Mouse (Mus musculus) fat pad, adult 2 months (tissue): ENCODE data around the gene Ghrhr.

ENCODE experiments used
- DNase-seq: peaks from one replicate; pipeline ENCODE4 v3.0.0-alpha.2; 2011; ENCODE audit warnings: low read depth, low spot score; ENCODE audit errors: extremely low read depth

Ghrhr gene

DNA sequence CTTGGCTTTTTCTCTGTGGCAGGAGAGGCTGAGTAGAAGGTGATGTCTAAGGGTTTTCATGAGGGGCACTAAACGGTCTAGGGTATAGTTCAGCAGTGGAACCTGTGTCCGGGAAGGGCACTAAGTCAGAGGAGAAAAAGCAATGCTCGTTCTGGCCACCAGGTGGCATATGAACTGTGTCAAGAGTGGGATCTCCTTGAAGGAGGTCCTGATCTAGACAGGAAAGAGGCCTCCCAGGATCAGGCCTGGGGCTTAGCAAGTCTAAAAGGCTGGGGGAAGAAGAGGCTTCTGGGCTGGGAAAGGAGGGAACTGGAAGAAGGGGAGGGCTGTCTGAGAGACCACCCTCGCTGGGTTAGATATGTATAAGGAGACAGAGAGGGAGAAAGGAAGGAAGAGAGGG, 16.4 kb downstream of the Ghrhr start:
- no peak for DNase-seq

DNA sequence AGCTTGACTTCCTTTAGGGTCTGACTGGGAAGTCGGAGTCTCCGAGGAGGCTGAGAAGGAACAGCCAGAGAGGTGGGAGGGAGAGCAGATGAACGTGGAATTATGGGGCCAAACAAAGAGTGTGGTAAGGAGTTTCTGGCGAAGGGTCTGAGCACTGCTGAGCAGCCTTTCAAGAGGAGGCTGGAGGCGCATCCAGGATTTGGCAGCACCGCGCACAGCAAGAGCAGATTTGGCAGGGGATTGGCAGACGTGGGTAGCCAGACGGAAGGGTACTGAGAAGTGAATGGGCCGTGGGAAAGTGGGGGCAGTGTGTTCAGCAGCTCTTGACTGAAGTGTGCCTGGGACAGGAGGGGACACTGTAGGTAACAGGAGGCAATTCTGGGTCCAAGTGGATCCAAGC, 18.8 kb downstream of the Ghrhr start:
- DNase-seq = no peak

- DNase-seq = no peak
Observed at GRCm38 (mm10) chr6:55396176-55396575, 20.1 kb downstream of the Ghrhr start.

GRCm38 (mm10) chr6:55396622-55397041, 20.5 kb downstream of the Ghrhr start:
- no peak for DNase-seq

DNA sequence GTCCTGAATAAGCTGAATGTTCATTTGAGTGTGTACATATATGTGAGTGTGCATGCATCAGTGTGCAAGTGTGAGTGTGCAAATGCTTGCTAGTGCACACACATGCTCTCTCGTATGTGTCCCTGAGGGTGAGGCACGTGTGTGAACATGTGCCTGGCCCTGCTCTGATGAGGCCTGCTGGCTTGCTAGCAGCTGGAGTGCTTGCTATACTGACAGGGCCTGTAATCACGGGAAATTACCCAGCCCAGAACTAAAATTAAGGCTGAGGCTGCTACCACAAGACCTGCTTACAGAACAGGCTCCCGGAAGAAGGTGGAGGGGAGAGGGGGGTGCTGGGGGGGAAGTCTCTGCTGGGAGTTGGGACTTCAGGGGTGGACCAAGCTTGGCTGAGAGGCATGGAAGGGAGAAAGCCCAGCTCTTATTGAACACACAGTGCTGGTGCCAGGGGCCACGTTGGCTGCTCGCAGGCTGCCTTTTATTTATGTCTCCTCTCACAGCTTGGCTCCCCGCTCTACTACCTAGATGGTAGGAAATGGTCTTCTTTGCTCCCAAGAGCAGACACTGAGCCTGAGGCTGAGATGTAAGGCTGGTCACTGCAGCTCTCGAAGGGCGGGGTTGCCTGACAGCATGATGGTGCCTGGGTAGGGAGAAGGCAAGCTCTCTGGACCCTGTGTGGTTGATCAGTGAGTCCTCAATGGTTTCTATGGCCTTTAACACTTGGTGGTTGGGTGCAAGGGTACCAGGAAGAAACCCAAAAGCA, 23.0 kb downstream of the Ghrhr start:
- no peak for DNase-seq

- DNase-seq = no peak
Observed at GRCm38 (mm10) chr6:55399910-55400309, 23.8 kb downstream of the Ghrhr start.

- DNase-seq = no peak
Observed at GRCm38 (mm10) chr6:55402041-55402776, 26.1 kb downstream of the Ghrhr start.

GRCm38 (mm10) chr6:55403411-55404309, 27.6 kb downstream of the Ghrhr start:
- DNase-seq = no peak

GRCm38 (mm10) chr6:55404421-55404990, 28.4 kb downstream of the Ghrhr start:
- DNase-seq = no peak

- no peak for DNase-seq
Observed at GRCm38 (mm10) chr6:55407345-55407744, 31.2 kb downstream of the Ghrhr start.

GRCm38 (mm10) chr6:55410119-55410775, 34.2 kb downstream of the Ghrhr start:
- no peak for DNase-seq

- DNase-seq = no peak
Observed at GRCm38 (mm10) chr6:55410977-55411376, 34.9 kb downstream of the Ghrhr start.

DNA sequence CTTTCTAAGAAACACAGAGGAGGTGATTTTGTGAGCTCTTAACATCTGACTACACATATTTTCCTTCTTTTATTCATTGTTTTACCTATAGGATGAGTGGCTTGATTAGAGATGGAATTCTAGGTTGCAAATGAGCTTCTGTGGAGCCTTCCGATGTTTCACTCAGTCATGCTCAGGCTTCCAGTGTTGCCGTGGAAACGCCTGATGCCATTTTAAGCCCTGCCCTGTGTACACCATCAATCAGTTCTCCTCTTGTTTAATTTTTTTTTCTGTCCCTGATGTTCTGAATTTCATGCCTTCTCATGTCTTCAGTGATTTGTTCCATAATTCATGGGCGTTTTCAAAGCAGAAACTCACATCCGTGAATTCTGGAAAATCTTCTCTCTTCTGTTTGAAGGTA, 40.1 kb downstream of the Ghrhr start:
- no peak for DNase-seq

GRCm38 (mm10) chr6:55418746-55419410, 42.8 kb downstream of the Ghrhr start:
- DNase-seq = no peak

DNA sequence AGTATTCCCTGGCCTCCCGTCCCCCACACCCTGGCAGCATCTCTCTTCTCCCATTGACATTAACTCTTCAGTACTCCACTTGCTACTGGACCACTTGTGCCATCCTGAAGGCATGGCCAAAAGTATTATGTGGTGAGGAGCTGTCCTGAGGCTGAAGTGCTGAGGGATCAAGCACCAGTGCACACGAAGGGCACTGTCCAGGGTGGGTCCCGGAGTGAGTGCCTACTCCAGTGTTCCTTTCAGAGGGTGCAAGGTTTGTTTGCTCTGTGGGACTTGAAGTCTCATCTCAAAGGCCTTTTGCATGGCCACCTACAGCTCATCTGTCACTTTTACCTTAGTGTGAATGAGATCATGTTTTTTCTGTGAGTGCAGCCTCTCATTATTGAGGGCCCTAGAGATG, 44.3 kb downstream of the Ghrhr start:
- no peak for DNase-seq

- DNase-seq = no peak
Observed at GRCm38 (mm10) chr6:55420869-55421361, 44.8 kb downstream of the Ghrhr start.

DNA sequence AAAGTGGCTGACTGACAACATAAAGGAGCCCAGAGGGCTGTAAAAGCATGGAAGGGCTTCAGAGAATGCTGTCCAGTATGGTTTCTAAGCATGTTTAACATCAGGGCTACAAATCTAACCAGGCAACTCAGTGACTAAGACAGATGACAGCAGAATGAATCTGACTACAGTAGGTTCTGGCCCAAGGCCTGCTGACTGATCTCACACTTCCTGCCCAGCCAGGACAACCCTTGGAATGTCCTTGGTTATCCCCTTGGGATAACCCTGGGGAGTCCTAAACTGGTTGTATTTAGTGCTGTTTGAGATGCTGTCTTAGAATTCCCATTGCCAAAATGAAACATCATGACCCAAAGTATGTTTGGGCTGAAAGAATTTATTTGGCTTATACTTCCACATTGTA, 56.0 kb downstream of the Ghrhr start:
- no peak for DNase-seq

- no peak for DNase-seq
Observed at GRCm38 (mm10) chr6:55434360-55434759, 58.3 kb downstream of the Ghrhr start.

GRCm38 (mm10) chr6:55435266-55436159, 59.4 kb downstream of the Ghrhr start:
- no peak for DNase-seq
